Mouse (Mus musculus): ENCODE data around the gene Pla2g16.

- TF ChIP-seq POLR2A (IDR thresholded peaks at IDR 0.05; ENCODE audit: insufficient read length, low read depth) (no peak), MAX (IDR thresholded peaks at IDR 0.05; ENCODE audit: low read depth) (no peak), CEBPB (IDR thresholded peaks at IDR 0.05; ENCODE audit: insufficient read depth, poor library complexity, severe bottlenecking) (no peak), MYOD1 (IDR thresholded peaks at IDR 0.05; ENCODE audit: control insufficient read depth in 1 of 3, insufficient read length in 2 of 3, low read depth in 2 of 3) (no peak), POLR2AphosphoS2 (IDR thresholded peaks at IDR 0.05; ENCODE audit: insufficient read length, low read depth) (no peak), MYOG (IDR thresholded peaks at IDR 0.05; ENCODE audit: control insufficient read depth in 1 of 3, insufficient read depth in 1 of 3, insufficient read length in 2 of 3, low read depth in 2 of 3) (no peak), SRF (IDR thresholded peaks at IDR 0.05; ENCODE audit: control insufficient read depth, insufficient read length, low read depth) (no peak), USF1 (IDR thresholded peaks at IDR 0.05; ENCODE audit: low read depth) (no peak), TCF3 (IDR thresholded peaks at IDR 0.05; ENCODE audit: insufficient read length, low read depth) (no peak)
These were observed 59.8 kb downstream of the Pla2g16 start for GRCm38 (mm10) chr19:7617085-7617484.

Measured in myocyte (in vitro differentiated cells).